Mouse (Mus musculus) MEL (cell line): ENCODE measurements around the gene Nck2.

Experiments
- CTCF ChIP-seq, 3 experiments: IDR thresholded peaks in 2 of 3; conservative IDR thresholded peaks in 1 of 3; 2 replicates each; pipeline ENCODE4 v1.5.1; 2011 to 2012; ENCODE audit warnings: low read length in 3 of 3, low read depth in 2 of 3, mild to moderate bottlenecking in 2 of 3, improper control_type of control experiment in 1 of 3, inconsistent platforms in 1 of 3, mixed read lengths in 1 of 3, moderate library complexity in 1 of 3; ENCODE audit not compliant: control insufficient read depth in 1 of 3, insufficient read depth in 1 of 3, poor library complexity in 1 of 3, severe bottlenecking in 1 of 3
- EP300 ChIP-seq, 2 experiments: IDR thresholded peaks; 2 replicates each; pipeline ENCODE4 v1.6.1; 2011; ENCODE audit warnings: improper control_type of control experiment in 2 of 2, low read length in 2 of 2, low read depth in 1 of 2, mild to moderate bottlenecking in 1 of 2
- GATA1 ChIP-seq: IDR thresholded peaks from 2 replicates; pipeline ENCODE4 v1.6.1; 2011; ENCODE audit warnings: low read depth, low read length, improper control_type of control experiment
- MAX ChIP-seq: IDR thresholded peaks from 2 replicates; pipeline ENCODE4 v1.6.1; 2011; ENCODE audit warnings: low read length, improper control_type of control experiment
- NELFE ChIP-seq: IDR thresholded peaks from 2 replicates; pipeline ENCODE4 v1.6.1; 2011; ENCODE audit warnings: low read depth, low read length, improper control_type of control experiment
- RAD21 ChIP-seq: IDR thresholded peaks from 2 replicates; pipeline ENCODE4 v1.6.1; 2011; ENCODE audit warnings: mild to moderate bottlenecking, low read depth, low read length, improper control_type of control experiment
- ZC3H11A ChIP-seq: IDR thresholded peaks from 2 replicates; pipeline ENCODE4 v1.6.1; 2012; ENCODE audit warnings: low read depth, mild to moderate bottlenecking, inconsistent platforms, low read length, improper control_type of control experiment
- ZNF384 ChIP-seq: IDR thresholded peaks from 2 replicates; pipeline ENCODE4 v1.6.1; 2012; ENCODE audit warnings: low read depth, mild to moderate bottlenecking, inconsistent platforms, low read length, improper control_type of control experiment

GRCm38 (mm10) chr1:43601054-43601453 is 156.7 kb downstream of the Nck2 start:
- TF ChIP-seq ZC3H11A (no peak), ZNF384 (no peak), CTCF (IDR thresholded peaks at IDR 0.05 in 2 of 3, conservative IDR thresholded peaks at IDR 0.05 in 1 of 3; ENCODE audit: control insufficient read depth in 1 of 3, insufficient read depth in 1 of 3, low read depth in 2 of 3, low read length in 3 of 3, poor library complexity in 1 of 3, severe bottlenecking in 1 of 3) (no peak), NELFE (no peak), EP300 (IDR thresholded peaks at IDR 0.05; ENCODE audit: low read depth in 1 of 2, low read length in 2 of 2) (no peak), GATA1 (no peak), MAX (no peak), RAD21 (no peak)
